Mouse (Mus musculus) cerebellum, adult 11 months (tissue): ENCODE results near the gene Olfr770.
"Not testable (repeated sequence)": the region's sequence is repeated elsewhere in the genome, so short reads cannot be mapped to it uniquely, and the experiment has no call there.

Experiments used
- DNase-seq: peaks from one replicate; pipeline ENCODE4 v3.0.0; 2022

The Olfr770 gene

DNA sequence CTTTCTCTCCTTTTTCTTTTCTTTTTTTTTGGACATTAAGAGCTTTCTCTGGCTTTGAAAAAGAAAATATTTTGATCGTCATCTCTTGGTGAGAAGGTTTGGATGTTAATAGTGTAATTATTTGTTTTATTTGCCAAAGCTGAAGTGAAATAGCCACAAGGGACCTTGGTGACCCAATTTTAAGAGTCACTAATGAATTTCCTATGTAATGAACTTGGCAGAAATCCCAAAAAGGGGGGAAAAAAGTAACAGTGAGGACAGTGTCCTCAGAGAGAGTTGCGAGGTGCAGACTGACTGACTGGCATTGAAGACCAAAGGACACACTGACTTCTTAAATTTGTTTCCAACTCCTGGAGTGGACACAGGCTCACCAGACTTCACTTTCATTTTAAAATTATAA is at the start of gene Olfr770:
Olfr770 (minus strand) TSS at position 101 of the 400 bp plus-strand sequence.
- DNase-seq = no peak

DNA sequence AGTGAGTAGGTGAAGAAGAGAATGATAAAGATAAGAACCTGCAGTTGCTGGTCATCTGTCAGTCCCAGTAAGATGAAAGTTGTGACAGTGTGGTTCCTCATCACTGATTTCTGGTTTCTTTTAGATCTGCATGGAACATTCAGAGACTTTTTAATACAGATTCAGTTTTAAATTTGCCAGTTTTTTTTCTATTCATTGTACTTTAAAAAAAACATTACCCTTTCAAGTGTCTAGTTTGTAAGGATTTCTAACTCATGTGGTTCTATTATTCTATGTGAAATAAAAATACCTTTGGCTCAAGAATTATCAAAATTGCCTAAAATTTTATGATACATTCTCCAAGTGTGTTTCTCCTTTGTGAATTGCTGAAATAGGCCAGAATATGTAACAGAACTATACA is 48.5 kb upstream of the Olfr770 start, which contains the start of gene Olfr773:
Olfr773 (minus strand) TSS at position 101 of the 400 bp plus-strand sequence.
- DNase-seq = not testable (repeated sequence)

DNA sequence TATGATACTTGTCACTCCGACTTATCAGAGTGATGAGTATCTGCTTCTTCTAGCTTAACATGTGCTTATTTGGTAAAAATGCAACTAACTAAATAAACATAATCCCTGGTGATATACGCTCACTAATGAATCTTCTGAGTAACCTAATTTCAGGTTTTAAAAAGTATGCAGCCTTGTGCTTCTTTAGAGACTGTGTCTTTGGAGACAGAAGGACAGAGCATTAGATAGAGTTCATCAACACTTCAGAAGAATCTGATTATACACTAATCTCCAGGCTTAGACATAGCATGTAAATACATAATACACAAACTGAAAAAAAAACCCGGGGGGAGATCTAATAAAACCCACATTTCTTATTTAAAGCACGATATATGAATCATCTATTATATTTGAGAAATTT is 39.0 kb upstream of the Olfr770 start, which contains the start of gene Olfr772:
Olfr772 (minus strand) TSS at position 101 of the 400 bp plus-strand sequence.
- not testable (repeated sequence) for DNase-seq

DNA sequence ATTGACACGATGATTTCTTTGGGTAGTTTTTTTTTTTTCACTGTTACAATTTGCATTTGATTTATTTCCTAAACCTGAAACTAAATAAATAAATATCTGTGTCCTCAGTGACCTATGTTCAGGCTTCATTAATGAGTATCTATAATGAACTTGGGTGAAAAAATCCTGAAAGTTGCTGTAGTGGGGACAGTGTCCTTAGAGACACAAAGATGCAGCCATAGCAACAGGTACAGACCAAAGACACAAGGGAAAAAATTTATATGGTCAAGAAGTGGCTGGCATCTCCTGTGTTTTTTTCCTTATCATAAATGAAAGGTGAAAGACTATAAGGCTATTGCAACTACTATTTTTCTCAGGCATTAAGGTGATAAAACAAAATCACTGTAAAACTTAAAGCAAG is 25.9 kb upstream of the Olfr770 start, which contains the start of gene Olfr771:
Olfr771 (minus strand) TSS at position 101 of the 400 bp plus-strand sequence.
- DNase-seq = no peak

DNA sequence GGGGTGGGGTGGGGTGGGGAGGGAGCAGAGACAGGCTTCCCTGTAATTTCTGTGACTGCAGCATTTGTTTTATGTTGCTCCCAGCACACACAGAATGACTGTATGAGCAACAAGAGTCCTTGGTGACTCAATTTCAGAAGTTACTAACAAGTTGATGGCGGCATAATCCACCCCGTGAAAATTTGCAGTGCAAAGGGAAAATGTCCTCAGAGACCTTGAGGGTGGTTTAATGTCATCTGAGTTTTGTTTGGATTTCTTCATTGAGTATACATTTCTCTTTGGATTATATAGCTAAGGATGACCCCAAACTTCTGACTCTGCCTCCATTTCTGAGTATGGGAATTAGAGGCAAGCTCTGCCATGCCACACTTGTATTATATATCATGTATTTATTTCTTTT is 21.0 kb downstream of the Olfr770 start, which contains the start of gene Olfr769:
Olfr769 (minus strand) TSS at position 101 of the 400 bp plus-strand sequence.
- DNase-seq = no peak

DNA sequence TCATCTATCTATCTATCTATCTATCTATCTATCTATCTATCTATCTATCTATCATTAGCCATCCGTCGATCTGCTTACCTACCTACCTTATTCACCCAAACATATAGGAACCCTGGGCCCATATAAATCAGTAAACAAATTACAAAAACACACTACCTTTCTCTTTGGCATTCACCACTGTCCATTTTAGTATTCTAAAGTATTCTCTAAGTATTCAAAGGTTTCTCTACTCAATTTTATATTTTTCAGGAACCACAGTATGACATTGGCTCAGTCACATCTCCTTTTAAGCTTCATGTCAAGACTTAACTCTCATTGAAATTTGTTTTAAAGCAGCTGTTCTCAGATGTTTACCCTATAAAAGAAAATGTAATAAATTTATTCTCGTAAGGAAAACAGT is 23.7 kb downstream of the Olfr770 start:
- DNase-seq = no peak

DNA sequence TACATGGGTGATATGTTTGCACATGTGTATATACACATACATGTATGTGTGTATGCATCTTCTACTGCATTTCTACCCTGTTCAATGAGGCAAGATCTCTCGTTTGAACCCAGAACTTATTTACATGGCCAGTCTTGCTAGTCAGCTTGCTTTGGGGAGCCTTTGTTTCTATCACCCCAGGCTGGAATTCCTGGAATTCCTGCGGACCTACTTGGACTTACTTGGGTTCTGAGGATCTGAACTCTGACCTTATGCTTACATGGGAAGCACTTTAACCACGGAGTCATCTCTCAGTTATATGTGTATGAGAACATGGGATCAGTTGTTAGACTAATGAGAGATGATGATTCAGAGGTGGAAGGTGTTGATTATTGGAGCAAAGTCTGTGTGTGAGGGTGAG is 37.6 kb downstream of the Olfr770 start:
- no peak for DNase-seq

DNA sequence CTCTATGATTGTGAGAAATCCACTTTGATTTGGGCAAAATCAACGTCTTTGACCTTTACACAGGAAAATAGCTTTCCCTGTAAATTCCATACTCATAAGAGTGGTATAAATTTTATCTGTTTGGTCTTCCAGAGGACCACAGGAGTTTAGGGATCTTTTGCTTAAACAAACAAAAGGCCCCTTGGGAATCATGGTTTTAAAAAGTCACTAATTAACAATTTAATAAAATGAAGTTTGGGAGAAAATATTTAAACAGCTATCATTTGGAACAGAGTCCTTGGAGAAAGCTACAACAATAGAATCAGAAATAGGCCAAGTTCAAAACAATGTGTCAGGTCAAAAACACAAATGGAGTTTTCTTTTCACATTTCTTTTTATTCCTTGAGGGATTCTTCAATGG is 39.5 kb downstream of the Olfr770 start, which contains the start of gene Olfr768:
Olfr768 (minus strand) TSS at position 101 of the 400 bp plus-strand sequence.
- DNase-seq = no peak

DNA sequence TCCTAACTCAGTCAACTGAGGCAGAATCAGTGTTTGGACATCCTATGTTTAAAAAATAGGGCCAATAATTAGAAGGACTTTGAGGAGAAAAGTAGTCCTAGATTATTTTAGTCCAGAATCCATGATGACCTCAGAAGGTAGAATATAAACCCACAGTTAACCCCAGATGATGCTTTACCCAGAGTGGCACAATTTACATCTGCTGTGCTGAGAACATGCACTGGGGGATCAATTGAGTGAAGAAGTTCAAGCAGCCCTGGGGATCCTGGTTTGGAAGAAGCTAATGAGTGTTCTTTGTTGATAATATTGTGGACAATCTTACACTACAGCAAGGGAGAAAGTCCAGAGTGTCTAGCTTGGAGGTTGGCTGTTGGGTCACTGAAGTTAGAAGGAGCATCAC is 56.0 kb downstream of the Olfr770 start, which contains the start of gene Olfr767:
Olfr767 (minus strand) TSS at position 101 of the 400 bp plus-strand sequence.
- not testable (repeated sequence) for DNase-seq
